Comparison of ENCODE assay signal across 8 mouse cellular contexts in the genomic region with DNA sequence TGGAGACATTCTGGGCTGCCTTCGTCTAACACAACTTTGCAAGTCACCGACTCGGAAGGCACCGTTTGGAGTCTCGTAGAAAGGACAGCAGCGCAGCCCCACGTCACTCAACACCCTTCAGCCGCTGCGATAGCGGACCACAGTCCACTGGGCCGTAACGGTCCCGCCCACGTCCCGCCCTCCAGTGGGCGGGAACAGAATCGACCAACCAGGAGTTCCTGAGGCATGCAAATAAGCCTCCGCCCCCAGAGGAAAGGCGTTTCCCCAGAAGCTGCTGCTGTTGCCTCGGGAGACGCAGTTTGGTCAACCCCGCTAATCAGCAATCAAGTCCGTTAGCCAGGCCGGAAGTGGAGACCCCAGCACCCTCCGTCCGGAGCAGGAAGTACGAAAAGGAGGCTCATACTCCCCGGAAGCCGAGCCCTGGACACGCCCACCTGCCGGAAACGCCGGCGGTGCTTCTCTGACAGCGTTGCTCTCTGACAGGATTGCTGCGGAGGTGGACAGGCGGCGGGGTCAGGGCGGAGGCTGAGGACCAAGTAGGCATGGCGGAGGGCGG. TPM values are rescaled to one million over a fixed set of nuclear protein-coding genes. Genes with fewer than 3 reads are reported as not detected.
A peak's percentile ranks its signal among the peaks of the same experiment; 100 is the strongest.
DNase-seq lines count a peak whose midpoint lies in the region; ATAC-seq and TF ChIP-seq lines count a peak whose summit lies in the region.

TSS of gene Asb1 (plus strand) at position 274 of the 556 bp plus-strand sequence.

- peak within 1 kb of the TSS; percentile 98 for H3K4me2 ChIP-seq in hindbrain, postnatal 0 days (ENCODE audit: low read depth, low read length)

- peaks cover 7% of the 10 kb centered on the region; the same call in 1 of the 2 replicates for H3K36me3 ChIP-seq in hindbrain, postnatal 0 days (ENCODE audit: insufficient read depth, low read length)

- peak; percentile 98 for DNase-seq in ZHBTc4 (ENCODE audit: low read depth, low spot score)
- peak; percentile 97 for DNase-seq in gastrocnemius, adult 2 months
- peak; percentile 98 for DNase-seq in hindbrain, postnatal 0 days (ENCODE audit: low spot score)
- DNase-seq in left cerebral cortex, adult 2 months (ENCODE audit: extremely low spot score in 1 of 2, low spot score in 2 of 2): peak; percentile 91 to 92
- DNase-seq in right cerebral cortex, adult 2 months (ENCODE audit: low spot score in 2 of 2): peak; percentile 93 to 97
- peak; percentile 93 for DNase-seq in urinary bladder, postnatal 14 days (ENCODE audit: low spot score)

- peak; percentile 88 for ATAC-seq in common myeloid progenitor, adult 5-6 weeks (replicated peaks; ENCODE audit: low read depth, poor library complexity, severe bottlenecking)
- ATAC-seq in hindbrain, postnatal 0 days: peak; percentile 98
- peak; percentile 91 for ATAC-seq in megakaryocyte, adult 5-6 weeks (ENCODE audit: poor library complexity, severe bottlenecking)

- peak; percentile 21 for TF ChIP-seq CTCF in gastrocnemius, adult 2 months (IDR thresholded peaks at IDR 0.05)
- TF ChIP-seq CTCF in hindbrain, postnatal 0 days (IDR thresholded peaks at IDR 0.05; ENCODE audit: low read depth): peak; percentile 44
- TF ChIP-seq CTCF in left cerebral cortex, adult 2 months (IDR thresholded peaks at IDR 0.05): peak; percentile 61

- no peaks in the 10 kb centered on the region for H3K9me3 ChIP-seq in hindbrain, postnatal 0 days (ENCODE audit: low read length)

- intact Hi-C loops in gastrocnemius, adult 2 months (cut with DNase I): no loop called here
- intact Hi-C loops in left cerebral cortex, adult 2 months (cut with DNase I): no loop called here

- H3K27me3 ChIP-seq in hindbrain, postnatal 0 days (ENCODE audit: insufficient read depth, low read length): no peaks in the 10 kb centered on the region

- peak within 1 kb of the TSS; percentile 92 for H3K27ac ChIP-seq in gastrocnemius, adult 2 months
- H3K27ac ChIP-seq in hindbrain, postnatal 0 days: peak within 1 kb of the TSS; percentile 58; the same call in 1 of the 2 replicates
- H3K27ac ChIP-seq in left cerebral cortex, adult 2 months: peak within 1 kb of the TSS; percentile 52

- peak within 1 kb of the TSS; percentile 96 for H3K4me3 ChIP-seq in gastrocnemius, adult 2 months
- peak within 1 kb of the TSS; percentile 94 for H3K4me3 ChIP-seq in hindbrain, postnatal 0 days (ENCODE audit: low read length)
- peak within 1 kb of the TSS; percentile 89 for H3K4me3 ChIP-seq in left cerebral cortex, adult 2 months

- peaks cover 13% of the 10 kb centered on the region for H3K4me1 ChIP-seq in hindbrain, postnatal 0 days (ENCODE audit: insufficient read depth, low read length)

- H3K9ac ChIP-seq in hindbrain, postnatal 0 days (replicated peaks; ENCODE audit: low read length): peak within 1 kb of the TSS; percentile 78

- under 1% methylated on average over 40 of the region's 41 CpGs for WGBS in hindbrain, postnatal 0 days

RNA-seq across cellular contexts. Expression of gene Asb1, which starts in this region (rescaled TPM):
- 14.7 and 15.2 TPM in 2 replicates for total RNA-seq in common myeloid progenitor, adult 5-6 weeks (2017)
- 10 to 100 TPM; 13.9 to 16.6 TPM for total RNA-seq in gastrocnemius, adult 2 months (2021)
- 35.2 and 41.9 TPM in 2 replicates for total RNA-seq in hindbrain, postnatal 0 days (2014; rRNA removed)
- 9.5 and 10.2 TPM in 2 replicates for polyA plus RNA-seq in hindbrain, postnatal 0 days (2015; fragmentation: Nextera tagmentation; extraction: Ambion mirVana)
- 10 to 100 TPM; 38.1 to 40.7 TPM for total RNA-seq in left cerebral cortex, adult 2 months (2021)
- 3.7 and 4.1 TPM in 2 replicates for total RNA-seq in megakaryocyte, adult 5-6 weeks (2015)
- 5.9 and 11.7 TPM in 2 replicates for total RNA-seq in megakaryocyte, adult 5-6 weeks (2017)

Comparison
In these comparisons a context has a peak if more than half of its experiments do, and no peak if none do; other contexts are left out.
1. Peak in every context shown above with its lines: DNase-seq, ATAC-seq, H3K4me3 ChIP-seq and H3K27ac ChIP-seq.